Mouse (Mus musculus) hindbrain, embryonic 15.5 days (tissue): Measurements from ENCODE around the gene Rnf24. TPM values are rescaled to one million over a fixed set of nuclear protein-coding genes. Genes with fewer than 3 reads are reported as not detected.

ENCODE experiments used
- ATAC-seq: fragments of 200-750 bp; cut with Nextera tagmentation; 2 replicates; pipeline ENCODE4 v1.8.0; 2017; ENCODE audit warnings: low read depth, moderate number of reproducible peaks, moderate TSS enrichment; ENCODE audit not compliant: low FRiP score
- H3K27ac ChIP-seq: fragments of 300-500 bp; sonication (generic); replicated peaks from 2 replicates; pipeline ENCODE4 v1.5.1; 2015; ENCODE audit warnings: mild to moderate bottlenecking, inconsistent platforms
- H3K27me3 ChIP-seq: fragments of 300-500 bp; sonication (generic); 2 replicates; pipeline ENCODE4 v1.6.1; 2015; ENCODE audit warnings: control low read depth, inconsistent platforms
- H3K36me3 ChIP-seq: fragments of 300-500 bp; sonication (generic); 2 replicates; pipeline ENCODE4 v1.6.1; 2015; ENCODE audit warnings: control low read depth, inconsistent platforms
- H3K4me1 ChIP-seq: fragments of 300-500 bp; sonication (generic); replicated peaks from 2 replicates; pipeline ENCODE4 v1.6.1; 2015; ENCODE audit warnings: control low read depth, inconsistent platforms
- H3K4me2 ChIP-seq: fragments of 300-500 bp; sonication (generic); 2 replicates; pipeline ENCODE4 v1.6.1; 2015; ENCODE audit warnings: moderate library complexity, mild to moderate bottlenecking, inconsistent platforms
- H3K4me3 ChIP-seq: fragments of 300-500 bp; sonication (generic); 2 replicates; pipeline ENCODE4 v1.5.1; 2015; ENCODE audit warnings: mild to moderate bottlenecking, inconsistent platforms
- H3K9ac ChIP-seq: fragments of 300-500 bp; sonication (generic); 2 replicates; pipeline ENCODE4 v1.6.1; 2015; ENCODE audit warnings: inconsistent platforms
- H3K9me3 ChIP-seq: fragments of 300-500 bp; sonication (generic); 2 replicates; pipeline ENCODE4 v1.6.1; 2016; ENCODE audit warnings: control low read depth, inconsistent platforms
- WGBS: fragments of 180-500 bp; shearing (Covaris S2); methylation state at CpG from one replicate; pipeline ENCODE4 v1.1.7; 2015; 5-methylcytosine and 5-hydroxymethylcytosine counted together
- microRNA-seq: library from miRNA; unstranded; fragments of <30 nt; microRNA quantifications from one replicate; pipeline ENCODE4, GENCODE M21; 2016
- polyA plus RNA-seq: library from polyadenylated mRNA; unstranded; fragments of >200 nt; fragmentation: Nextera tagmentation; extraction: Ambion mirVana; gene quantifications from 2 replicates; pipeline ENCODE4 v1.2.1, GENCODE M21; 2015

Rnf24 gene
- polyA plus RNA-seq, 1 experiment from 2014 or later: 18.2 TPM

- H3K9ac ChIP-seq: no peak overlapping the region
- H3K27me3 ChIP-seq: no peaks in the 10 kb centered on the region
- H3K27ac ChIP-seq: peak overlapping the region; percentile 98; the same call in 1 of the 2 replicates
- H3K9me3 ChIP-seq: no peaks in the 10 kb centered on the region
- H3K4me3 ChIP-seq: no peak overlapping the region
- H3K36me3 ChIP-seq: no peaks in the 10 kb centered on the region
- ATAC-seq: no peak
- peaks cover 36% of the 10 kb centered on the region for H3K4me1 ChIP-seq
- 66% methylated on average over 9 of the region's 9 CpGs for WGBS
- H3K4me2 ChIP-seq: no peak overlapping the region
These were observed 92.0 kb downstream of the Rnf24 start for GRCm38 (mm10) chr2:131260544-131261307.

- no peaks in the 10 kb centered on the region for H3K9me3 ChIP-seq
- H3K4me1 ChIP-seq: peaks cover 19% of the 10 kb centered on the region
- H3K9ac ChIP-seq: no peak overlapping the region
- no peaks in the 10 kb centered on the region for H3K36me3 ChIP-seq
- no peak for ATAC-seq
- H3K4me3 ChIP-seq: no peak overlapping the region
- H3K27ac ChIP-seq: no peak overlapping the region
- WGBS: 84% methylated on average over 8 of the region's 8 CpGs
- no peaks in the 10 kb centered on the region for H3K27me3 ChIP-seq
- H3K4me2 ChIP-seq: no peak overlapping the region
These were observed 94.0 kb downstream of the Rnf24 start for GRCm38 (mm10) chr2:131258693-131259092.

GRCm38 (mm10) chr2:131255738-131256137 is 97.0 kb downstream of the Rnf24 start:
- Histone ChIP-seq H3K36me3 (no peaks in the 10 kb centered on the region), H3K9ac (no peak overlapping the region), H3K4me1 (peaks cover 2% of the 10 kb centered on the region; the same call in 1 of the 2 replicates), H3K4me3 (no peak overlapping the region), H3K27ac (no peak overlapping the region), H3K4me2 (no peak overlapping the region), H3K27me3 (no peaks in the 10 kb centered on the region), H3K9me3 (no peaks in the 10 kb centered on the region)
- no peak for ATAC-seq
- 56% methylated on average over 3 of the region's 3 CpGs for WGBS

GRCm38 (mm10) chr2:131254329-131254713 is 98.4 kb downstream of the Rnf24 start:
- H3K9me3 ChIP-seq: no peaks in the 10 kb centered on the region
- H3K4me3 ChIP-seq: no peak overlapping the region
- H3K27ac ChIP-seq: no peak overlapping the region
- 72% methylated on average over 2 of the region's 2 CpGs for WGBS
- no peaks in the 10 kb centered on the region for H3K36me3 ChIP-seq
- H3K4me2 ChIP-seq: no peak overlapping the region
- no peaks in the 10 kb centered on the region for H3K4me1 ChIP-seq
- H3K9ac ChIP-seq: no peak overlapping the region
- no peak for ATAC-seq
- no peaks in the 10 kb centered on the region for H3K27me3 ChIP-seq

- 0 out of 2 replicates have a peak, but pooled peaks have one; percentile 42 for ATAC-seq
- Histone ChIP-seq H3K4me2 (no peak overlapping the region), H3K4me3 (no peak overlapping the region), H3K4me1 (no peaks in the 10 kb centered on the region), H3K27ac (no peak overlapping the region), H3K27me3 (no peaks in the 10 kb centered on the region), H3K9me3 (no peaks in the 10 kb centered on the region), H3K9ac (no peak overlapping the region), H3K36me3 (no peaks in the 10 kb centered on the region)
- whole genome bisulfite sequencing: 30% methylated on average over 7 of the region's 7 CpGs
These were observed 98.9 kb downstream of the Rnf24 start for GRCm38 (mm10) chr2:131253681-131254328.

Small RNAs within 50 kb of the gene (microRNA-seq; reads per million reads assigned to microRNA genes)
- 70.2 reads per million, percentile 47 among the genes with 10 or more reads in this experiment for gene Mir103-2

Other genes with a start within 250 kb of the Rnf24 start
- 4.7 and 4.8 TPM in 2 replicates for gene Hspa12b, start 225.6 kb downstream of the Rnf24 start, polyA plus RNA-seq
- not detected in 2 replicates for gene Gm11037, start 219.4 kb downstream of the Rnf24 start, polyA plus RNA-seq
- 86.4 and 90.9 TPM in 2 replicates for gene 1700037H04Rik, start 192.8 kb downstream of the Rnf24 start, polyA plus RNA-seq
- gene Cenpb, start 172.8 kb downstream of the Rnf24 start, polyA plus RNA-seq: 15.2 and 15.5 TPM in 2 replicates
- gene Cdc25b, start 165.9 kb downstream of the Rnf24 start, polyA plus RNA-seq: 29.2 and 30.8 TPM in 2 replicates
- gene Spef1, start 165.6 kb downstream of the Rnf24 start, polyA plus RNA-seq: 10.3 and 10.9 TPM in 2 replicates
- 33.5 and 33.9 TPM in 2 replicates for gene Ap5s1, start 145.8 kb downstream of the Rnf24 start, polyA plus RNA-seq
- 7.9 and 8.0 TPM in 2 replicates for gene Mavs, start 118.8 kb downstream of the Rnf24 start, polyA plus RNA-seq
- 25.2 and 26.1 TPM in 2 replicates for gene Pank2, start 90.4 kb downstream of the Rnf24 start, polyA plus RNA-seq
- gene Smox, start 138.6 kb upstream of the Rnf24 start, polyA plus RNA-seq: 52.3 and 53.4 TPM in 2 replicates
- 0.49 and 0.61 TPM in 2 replicates for gene Adra1d, start 209.4 kb upstream of the Rnf24 start, polyA plus RNA-seq